Comparison of ENCODE assay signal across 9 mouse cellular contexts in genomic region chr8:90708524-90708923, GRCm38 (mm10).
DNase-seq lines count a peak whose midpoint lies in the region; ATAC-seq and TF ChIP-seq lines count a peak whose summit lies in the region.
"Had no signal": no experiment of that assay in that cellular context is flagged by ENCODE, and none has a peak within 500 bp of the region (broad histone marks: within the 10 kb centered on the region; RNA-seq: fewer than 3 reads in every experiment).

No protein-coding gene starts in this region.

- no peaks in the 10 kb centered on the region for H3K27me3 ChIP-seq in kidney, adult 2 months (replicated peaks; ENCODE audit: control insufficient read depth, insufficient read depth, low read length)
- H3K27me3 ChIP-seq in kidney, embryonic 14.5 days (ENCODE audit: control insufficient read depth, insufficient read depth, low read length), result no peaks in the 10 kb centered on the region
- peaks cover 3% of the 10 kb centered on the region; the same call in 1 of the 2 replicates for H3K27me3 ChIP-seq in forebrain, embryonic 15.5 days
- no peaks in the 10 kb centered on the region for H3K27me3 ChIP-seq in liver, adult 2 months (ENCODE audit: control insufficient read depth, insufficient read depth, low read length)

- WGBS in kidney, adult 2 months, result 14% methylated on average over 5 of the region's 5 CpGs
- 23% methylated on average over 5 of the region's 5 CpGs for WGBS in kidney, embryonic 14.5 days
- 11% methylated on average over 5 of the region's 5 CpGs for WGBS in forebrain, embryonic 15.5 days
- 16% methylated on average over 5 of the region's 5 CpGs for WGBS in liver, adult 2 months

- no peak overlapping the region for H3K4me2 ChIP-seq in kidney, embryonic 14.5 days (replicated peaks; ENCODE audit: low read depth, low read length)
- no peak overlapping the region for H3K4me2 ChIP-seq in forebrain, embryonic 15.5 days (replicated peaks)
- H3K4me2 ChIP-seq: embryonic facial prominence, embryonic 13.5 days had no signal

- H3K27ac ChIP-seq in kidney, adult 2 months (ENCODE audit: insufficient read depth, low read depth, low read length), result no peak overlapping the region
- no peak overlapping the region for H3K27ac ChIP-seq in kidney, embryonic 14.5 days (ENCODE audit: low read depth, low read length)
- no peak overlapping the region for H3K27ac ChIP-seq in forebrain, embryonic 15.5 days (replicated peaks)
- H3K27ac ChIP-seq in liver, adult 2 months (replicated peaks; ENCODE audit: insufficient read depth, low read depth, low read length), result no peak overlapping the region
- H3K27ac ChIP-seq: embryonic facial prominence, embryonic 13.5 days had no signal

- peak; percentile 76 for TF ChIP-seq CTCF in kidney, adult 2 months (conservative IDR thresholded peaks at IDR 0.05; ENCODE audit: insufficient read depth, insufficient read length, low read depth, low read length)
- peak; percentile 49; the same call in 1 of the 2 replicates for TF ChIP-seq CTCF in liver, adult 2 months (IDR thresholded peaks at IDR 0.05; ENCODE audit: low read depth, low read length)

- H3K36me3 ChIP-seq in kidney, adult 2 months (ENCODE audit: control insufficient read depth, insufficient read depth, low read length), result no peaks in the 10 kb centered on the region
- H3K36me3 ChIP-seq in kidney, embryonic 14.5 days (ENCODE audit: control insufficient read depth, insufficient read depth, low read length), result no peaks in the 10 kb centered on the region
- H3K36me3 ChIP-seq in forebrain, embryonic 15.5 days, result no peaks in the 10 kb centered on the region
- H3K36me3 ChIP-seq in liver, adult 2 months (ENCODE audit: control insufficient read depth, insufficient read depth, low read length), result no peaks in the 10 kb centered on the region
- H3K36me3 ChIP-seq: embryonic facial prominence, embryonic 13.5 days had no signal

- no peak overlapping the region for H3K4me3 ChIP-seq in kidney, adult 2 months (ENCODE audit: insufficient read depth, low read depth, low read length)
- no peak overlapping the region for H3K4me3 ChIP-seq in kidney, embryonic 14.5 days (ENCODE audit: low read length)
- H3K4me3 ChIP-seq in forebrain, embryonic 15.5 days, result no peak overlapping the region
- H3K4me3 ChIP-seq in liver, adult 2 months (ENCODE audit: insufficient read depth, low read depth, low read length), result no peak overlapping the region
- H3K4me3 ChIP-seq: embryonic facial prominence, embryonic 13.5 days had no signal

- DNase-seq in kidney, adult 2 months, result peak; percentile 60
- peak; percentile 17 for DNase-seq in c-Kit-positive CD71-positive TER-119-positive erythroid progenitor cells, embryonic 14.5 days (ENCODE audit: low spot score)
- DNase-seq in kidney, postnatal 10 days, result peak; percentile 77
- peak; percentile 10 for DNase-seq in liver, adult 2 months (ENCODE audit: extremely low read depth, low read depth, low spot score)
- peak; percentile 43 for DNase-seq in ovary, postnatal 14 days (ENCODE audit: low spot score)

- no peak overlapping the region for H3K9ac ChIP-seq in kidney, embryonic 14.5 days (ENCODE audit: low read depth, low read length)
- no peak overlapping the region for H3K9ac ChIP-seq in forebrain, embryonic 15.5 days (replicated peaks)
- no peak overlapping the region for H3K9ac ChIP-seq in liver, adult 2 months (ENCODE audit: low read depth, low read length)
- H3K9ac ChIP-seq: embryonic facial prominence, embryonic 13.5 days had no signal

- TF ChIP-seq POLR2A in kidney, adult 2 months (IDR thresholded peaks at IDR 0.05; ENCODE audit: low read depth, low read length), result no peak
- no peak for TF ChIP-seq POLR2A in liver, adult 2 months (IDR thresholded peaks at IDR 0.05; ENCODE audit: extremely low read depth, insufficient read depth, low read length)

- ATAC-seq in kidney, embryonic 14.5 days (ENCODE audit: low FRiP score, low TSS enrichment), result no peak
- peak; percentile 53; the same call in 1 of the 2 replicates for ATAC-seq in forebrain, embryonic 15.5 days (replicated peaks)
- ATAC-seq in monocyte, adult 5-6 weeks (replicated peaks; ENCODE audit: insufficient number of reproducible peaks, low FRiP score, low TSS enrichment, poor library complexity, severe bottlenecking), result no peak

- no peaks in the 10 kb centered on the region for H3K4me1 ChIP-seq in kidney, adult 2 months (ENCODE audit: control insufficient read depth, insufficient read depth, low read length)
- no peaks in the 10 kb centered on the region for H3K4me1 ChIP-seq in kidney, embryonic 14.5 days (ENCODE audit: control insufficient read depth, insufficient read depth, low read length)
- peaks cover 7% of the 10 kb centered on the region; the same call in 1 of the 2 replicates for H3K4me1 ChIP-seq in forebrain, embryonic 15.5 days
- no peaks in the 10 kb centered on the region for H3K4me1 ChIP-seq in liver, adult 2 months (ENCODE audit: control insufficient read depth, insufficient read depth, low read length)

- no peaks in the 10 kb centered on the region for H3K79me2 ChIP-seq in liver, adult 2 months (ENCODE audit: control insufficient read depth, insufficient read depth, low read length)

- no peaks in the 10 kb centered on the region for H3K9me3 ChIP-seq in kidney, embryonic 14.5 days (ENCODE audit: control insufficient read depth, low read length)
- no peaks in the 10 kb centered on the region for H3K9me3 ChIP-seq in forebrain, embryonic 15.5 days
- H3K9me3 ChIP-seq: embryonic facial prominence, embryonic 13.5 days had no signal

Comparison
In these comparisons a context has a peak if more than half of its experiments do, and no peak if none do; other contexts are left out.
1. DNase-seq: peak in every context shown above with its lines; median percentile 77 in kidney, postnatal 10 days; 60 in kidney, adult 2 months; 43 in ovary, postnatal 14 days; 17 in c-Kit-positive CD71-positive TER-119-positive erythroid progenitor cells, embryonic 14.5 days; 10 in liver, adult 2 months.